Mouse (Mus musculus) lung, embryonic 14.5 days (tissue): ENCODE data around the gene Ccna1. TPM values are rescaled to one million over a fixed set of nuclear protein-coding genes. Genes with fewer than 3 reads are reported as not detected.

Experiments
- ATAC-seq: fragments of 200-750 bp; cut with Nextera tagmentation; 2 replicates; pipeline ENCODE4 v1.8.0; 2017; ENCODE audit warnings: mild to moderate bottlenecking, moderate TSS enrichment, moderate library complexity; ENCODE audit not compliant: insufficient read depth
- DNase-seq: peaks from one replicate; pipeline ENCODE4 v3.0.0-alpha.2; 2015
- H3K27ac ChIP-seq: fragments of 300-500 bp; sonication (generic); 2 replicates; pipeline ENCODE4 v1.5.1; 2014; ENCODE audit warnings: low read depth, mild to moderate bottlenecking, moderate library complexity
- H3K27me3 ChIP-seq: fragments of 300-500 bp; sonication (generic); 2 replicates; pipeline ENCODE4 v1.6.1; 2014; ENCODE audit warnings: low read length, control low read depth; ENCODE audit not compliant: insufficient read depth
- H3K36me3 ChIP-seq: fragments of 300-500 bp; sonication (generic); 2 replicates; pipeline ENCODE4 v1.6.1; 2014; ENCODE audit warnings: control low read depth; ENCODE audit not compliant: insufficient read depth
- H3K4me1 ChIP-seq: fragments of 300-500 bp; sonication (generic); 2 replicates; pipeline ENCODE4 v1.6.1; 2014; ENCODE audit warnings: antibody characterized with exemption, control low read depth; ENCODE audit not compliant: insufficient read depth
- H3K4me2 ChIP-seq: fragments of 300-500 bp; sonication (generic); 2 replicates; pipeline ENCODE4 v1.6.1; 2014; ENCODE audit warnings: mild to moderate bottlenecking
- H3K4me3 ChIP-seq: fragments of 300-500 bp; sonication (generic); 2 replicates; pipeline ENCODE4 v1.5.1; 2014; ENCODE audit warnings: low read depth, low read length
- H3K9ac ChIP-seq: fragments of 300-500 bp; sonication (generic); 2 replicates; pipeline ENCODE4 v1.6.1; 2014
- H3K9me3 ChIP-seq: fragments of 300-500 bp; sonication (generic); 2 replicates; pipeline ENCODE4 v1.6.1; 2016; ENCODE audit warnings: low read depth, low read length, control low read depth
- CTCF ChIP-seq: IDR thresholded peaks from 2 replicates; pipeline ENCODE4 v1.5.1; 2016; ENCODE audit warnings: antibody characterized with exemption, low read depth
- WGBS: fragments of 180-500 bp; shearing (Covaris S2); extraction: QIAGEN DNeasy Blood & Tissue Kit; methylation state at CpG from one replicate; pipeline ENCODE4 v1.1.7; 2014; 5-methylcytosine and 5-hydroxymethylcytosine counted together
- polyA plus RNA-seq: library from polyadenylated mRNA; unstranded; fragments of >200 nt; fragmentation: Nextera tagmentation; extraction: Ambion mirVana; gene quantifications from 2 replicates; pipeline ENCODE4 v1.2.1, GENCODE M21; 2014

Ccna1 gene
- 1.4 and 1.5 TPM in 2 replicates for polyA plus RNA-seq

DNA sequence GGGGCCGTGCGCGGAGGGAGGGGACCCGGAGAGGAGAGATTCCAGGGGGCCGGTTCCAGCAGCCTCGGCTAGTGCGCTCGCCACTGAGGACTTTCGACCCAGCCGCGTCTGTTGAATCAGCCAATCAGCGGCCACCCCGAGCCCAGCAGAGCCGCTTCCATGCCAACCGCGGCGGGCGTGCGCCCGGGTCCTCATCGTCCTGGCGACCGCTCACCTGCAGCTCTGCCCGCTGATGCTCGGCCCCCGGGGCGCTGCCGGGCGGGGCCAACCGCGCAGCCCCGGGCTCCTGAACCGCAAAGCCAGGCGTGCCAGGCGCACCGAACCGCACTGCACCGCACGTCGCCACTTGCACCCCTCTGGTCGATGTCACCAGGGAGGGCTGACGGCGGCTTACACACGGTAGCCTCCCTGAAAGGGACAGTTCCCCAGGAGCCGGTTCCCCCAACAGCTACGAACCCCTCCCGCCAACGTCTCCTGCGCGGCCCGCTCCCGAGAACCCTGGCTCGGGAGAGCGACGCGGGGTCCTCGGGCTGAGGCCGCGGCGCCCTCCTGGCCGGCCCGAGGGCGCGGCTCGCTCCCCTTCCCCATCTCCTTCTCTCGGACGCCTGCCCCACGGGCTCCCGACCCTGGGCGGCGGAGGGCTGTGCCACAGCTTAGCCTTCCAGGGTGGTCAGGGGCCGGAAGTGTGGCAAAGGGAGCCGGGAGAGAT is at the start of gene Ccna1:
TSS of gene Ccna1 (minus strand) at position 464 of the 709 bp plus-strand sequence.
- TF ChIP-seq CTCF: no peak
- H3K36me3 ChIP-seq: no peaks in the 10 kb centered on the region
- no peak within 1 kb of the TSS for H3K27ac ChIP-seq
- peak within 1 kb of the TSS; percentile 53 for H3K4me3 ChIP-seq
- H3K9ac ChIP-seq: peak within 1 kb of the TSS; percentile 27
- DNase-seq: peak; percentile 88
- ATAC-seq: peak; percentile 98
- peak within 1 kb of the TSS; percentile 90 for H3K4me2 ChIP-seq
- peaks cover 14% of the 10 kb centered on the region for H3K27me3 ChIP-seq
- H3K9me3 ChIP-seq: no peaks in the 10 kb centered on the region
- H3K4me1 ChIP-seq: peaks cover 7% of the 10 kb centered on the region; the same call in 1 of the 2 replicates
- under 1% methylated on average over 64 of the region's 73 CpGs for WGBS

- Histone ChIP-seq H3K4me1 (no peaks in the 10 kb centered on the region), H3K4me3 (no peak overlapping the region)
- TF ChIP-seq CTCF: no peak
Measured at GRCm38 (mm10) chr3:55101092-55101491, 45.8 kb upstream of the Ccna1 start.

GRCm38 (mm10) chr3:55098990-55099389 is 43.7 kb upstream of the Ccna1 start:
- Histone ChIP-seq H3K27me3 (no peaks in the 10 kb centered on the region), H3K4me1 (no peaks in the 10 kb centered on the region), H3K4me2 (no peak overlapping the region), H3K4me3 (no peak overlapping the region), H3K9me3 (no peaks in the 10 kb centered on the region), H3K36me3 (no peaks in the 10 kb centered on the region), H3K27ac (no peak overlapping the region), H3K9ac (no peak overlapping the region)
- TF ChIP-seq CTCF: no peak
- no peak for ATAC-seq
- DNase-seq: no peak
- WGBS: 54% methylated on average over 11 of the region's 11 CpGs

More at GRCm38 (mm10) chr3:55101092-55101491, 45.8 kb upstream of the Ccna1 start:
- Histone ChIP-seq H3K9me3 (no peaks in the 10 kb centered on the region), H3K9ac (no peak overlapping the region), H3K27ac (no peak overlapping the region), H3K36me3 (no peaks in the 10 kb centered on the region), H3K27me3 (no peaks in the 10 kb centered on the region), H3K4me2 (no peak overlapping the region)
- no peak for DNase-seq
- no peak for ATAC-seq

GRCm38 (mm10) chr3:55098014-55098413 is 42.7 kb upstream of the Ccna1 start:
- Histone ChIP-seq H3K4me2 (no peak overlapping the region), H3K9me3 (no peaks in the 10 kb centered on the region), H3K27me3 (no peaks in the 10 kb centered on the region), H3K9ac (no peak overlapping the region), H3K27ac (no peak overlapping the region), H3K4me1 (no peaks in the 10 kb centered on the region), H3K4me3 (no peak overlapping the region), H3K36me3 (no peaks in the 10 kb centered on the region)
- DNase-seq (no peak), ATAC-seq (no peak)
- TF ChIP-seq CTCF: no peak
- 71% methylated on average over 2 of the region's 2 CpGs for WGBS

- DNase-seq (no peak), ATAC-seq (no peak)
- Histone ChIP-seq H3K36me3 (no peaks in the 10 kb centered on the region), H3K27me3 (no peaks in the 10 kb centered on the region), H3K9me3 (no peaks in the 10 kb centered on the region), H3K9ac (no peak overlapping the region), H3K4me2 (no peak overlapping the region), H3K4me1 (no peaks in the 10 kb centered on the region), H3K4me3 (no peak overlapping the region), H3K27ac (no peak overlapping the region)
- TF ChIP-seq CTCF: no peak
- WGBS: 80% methylated on average over 2 of the region's 2 CpGs
Measured at GRCm38 (mm10) chr3:55097186-55097585, 41.9 kb upstream of the Ccna1 start.

GRCm38 (mm10) chr3:55096655-55097005 is 41.3 kb upstream of the Ccna1 start:
- ATAC-seq: no peak

DNA sequence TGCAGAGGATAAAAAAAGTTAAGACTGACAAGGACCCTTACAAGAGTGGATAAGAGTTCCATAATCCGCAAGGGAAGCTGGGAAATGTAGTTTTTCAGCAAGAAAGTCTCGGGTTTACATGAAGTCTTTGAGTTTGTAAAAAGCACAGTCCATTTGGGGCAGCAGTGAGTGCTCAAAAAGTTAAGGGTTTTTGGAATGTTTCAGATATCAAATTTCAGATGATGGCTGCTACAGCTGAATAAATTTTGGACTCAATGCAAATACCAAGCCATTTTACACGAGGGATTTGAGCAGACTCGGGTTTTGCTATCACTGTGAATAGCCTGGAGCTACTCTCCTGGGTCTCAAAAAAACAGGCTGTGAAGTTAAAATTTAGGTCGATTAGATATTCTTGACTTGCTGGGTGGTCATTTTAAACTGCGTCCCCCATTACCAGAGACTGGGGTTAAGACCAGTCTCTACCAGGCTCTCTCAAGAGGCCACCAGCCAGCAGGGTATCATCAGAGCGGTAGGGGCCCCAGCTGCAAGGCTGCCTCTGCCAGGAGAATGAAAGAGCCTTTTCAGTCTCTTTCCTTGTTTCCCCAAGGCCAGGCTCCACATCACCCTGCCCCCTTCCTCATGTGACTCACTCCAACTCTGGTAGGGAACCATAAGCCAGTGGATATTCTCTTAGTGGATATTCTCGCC is 40.8 kb upstream of the Ccna1 start:
- no peak overlapping the region for H3K4me3 ChIP-seq
- no peak for TF ChIP-seq CTCF
- peak overlapping the region; percentile 80 for H3K27ac ChIP-seq
- 29% methylated on average over 8 of the region's 8 CpGs for WGBS
- H3K9ac ChIP-seq: no peak overlapping the region
- no peaks in the 10 kb centered on the region for H3K9me3 ChIP-seq
- ATAC-seq (peak; percentile 82), DNase-seq (peak; percentile 83)
- no peaks in the 10 kb centered on the region for H3K27me3 ChIP-seq
- H3K4me2 ChIP-seq: peak overlapping the region; percentile 3; the same call in 1 of the 2 replicates
- H3K4me1 ChIP-seq: no peaks in the 10 kb centered on the region
- H3K36me3 ChIP-seq: no peaks in the 10 kb centered on the region

More at GRCm38 (mm10) chr3:55096655-55097005, 41.3 kb upstream of the Ccna1 start:
- Histone ChIP-seq H3K9ac (no peak overlapping the region), H3K36me3 (no peaks in the 10 kb centered on the region), H3K4me1 (no peaks in the 10 kb centered on the region), H3K27ac (peak overlapping the region; percentile 80), H3K9me3 (no peaks in the 10 kb centered on the region), H3K4me3 (no peak overlapping the region), H3K27me3 (no peaks in the 10 kb centered on the region), H3K4me2 (peak overlapping the region; percentile 3; the same call in 1 of the 2 replicates)
- WGBS: 61% methylated on average over 2 of the region's 2 CpGs
- no peak for DNase-seq
- TF ChIP-seq CTCF: no peak
